Mouse (Mus musculus): ENCODE data around the gene Unc80. TPM values are rescaled to one million over a fixed set of nuclear protein-coding genes. Genes with fewer than 3 reads are reported as not detected.
A peak's percentile ranks its signal among the peaks of the same experiment; 100 is the strongest.

The Unc80 gene
- polyA plus RNA-seq, 1 experiment from 2014 or later, result 0.27 TPM

GRCm38 (mm10) chr1:66459394-66459793 lies 8.8 kb upstream of the Unc80 start:
- Histone ChIP-seq H3K9ac (ENCODE audit: low read depth, low read length) (no peak overlapping the region), H3K36me3 (ENCODE audit: control insufficient read depth, insufficient read depth, low read length) (no peaks in the 10 kb centered on the region), H3K9me3 (ENCODE audit: control insufficient read depth, low read length) (no peaks in the 10 kb centered on the region), H3K4me1 (ENCODE audit: control insufficient read depth, insufficient read depth, low read length) (no peaks in the 10 kb centered on the region), H3K27ac (ENCODE audit: low read length) (no peak overlapping the region), H3K4me3 (ENCODE audit: low read length) (no peak overlapping the region), H3K27me3 (replicated peaks; ENCODE audit: control insufficient read depth, insufficient read depth, low read length) (no peaks in the 10 kb centered on the region), H3K4me2 (ENCODE audit: low read depth, low read length) (no peak overlapping the region)
- 58% methylated on average over 3 of the region's 3 CpGs for WGBS
- no peak for ATAC-seq

- Histone ChIP-seq H3K4me1 (ENCODE audit: control insufficient read depth, insufficient read depth, low read length) (no peaks in the 10 kb centered on the region), H3K27ac (ENCODE audit: low read length) (no peak overlapping the region), H3K27me3 (replicated peaks; ENCODE audit: control insufficient read depth, insufficient read depth, low read length) (no peaks in the 10 kb centered on the region), H3K9me3 (ENCODE audit: control insufficient read depth, low read length) (no peaks in the 10 kb centered on the region), H3K4me2 (ENCODE audit: low read depth, low read length) (no peak overlapping the region), H3K9ac (ENCODE audit: low read depth, low read length) (no peak overlapping the region), H3K36me3 (ENCODE audit: control insufficient read depth, insufficient read depth, low read length) (no peaks in the 10 kb centered on the region), H3K4me3 (ENCODE audit: low read length) (no peak overlapping the region)
- ATAC-seq, result no peak
- 62% methylated on average over 4 of the region's 4 CpGs for WGBS
These were observed 7.3 kb upstream of the Unc80 start for GRCm38 (mm10) chr1:66460850-66461249.

GRCm38 (mm10) chr1:66468704-66469020 lies 495 bp downstream of the Unc80 start:
- ATAC-seq, result no peak
- Histone ChIP-seq H3K9me3 (ENCODE audit: control insufficient read depth, low read length) (no peaks in the 10 kb centered on the region), H3K9ac (ENCODE audit: low read depth, low read length) (no peak overlapping the region), H3K4me2 (ENCODE audit: low read depth, low read length) (peak overlapping the region; percentile 87), H3K27me3 (replicated peaks; ENCODE audit: control insufficient read depth, insufficient read depth, low read length) (peaks cover 8% of the 10 kb centered on the region), H3K36me3 (ENCODE audit: control insufficient read depth, insufficient read depth, low read length) (no peaks in the 10 kb centered on the region), H3K4me1 (ENCODE audit: control insufficient read depth, insufficient read depth, low read length) (peaks cover 8% of the 10 kb centered on the region; the same call in 1 of the 2 replicates), H3K4me3 (ENCODE audit: low read length) (peak overlapping the region; percentile 51), H3K27ac (ENCODE audit: low read length) (no peak overlapping the region)
- 12% methylated on average over 3 of the region's 3 CpGs for WGBS

GRCm38 (mm10) chr1:66482751-66483150 lies 14.6 kb downstream of the Unc80 start:
- no peaks in the 10 kb centered on the region for H3K27me3 ChIP-seq (replicated peaks; ENCODE audit: control insufficient read depth, insufficient read depth, low read length)
- no peaks in the 10 kb centered on the region for H3K9me3 ChIP-seq (ENCODE audit: control insufficient read depth, low read length)
- no peak overlapping the region for H3K27ac ChIP-seq (ENCODE audit: low read length)
- no peak overlapping the region for H3K4me3 ChIP-seq (ENCODE audit: low read length)
- no peaks in the 10 kb centered on the region for H3K4me1 ChIP-seq (ENCODE audit: control insufficient read depth, insufficient read depth, low read length)
- no peak for ATAC-seq
- H3K4me2 ChIP-seq (ENCODE audit: low read depth, low read length), result no peak overlapping the region
- no peaks in the 10 kb centered on the region for H3K36me3 ChIP-seq (ENCODE audit: control insufficient read depth, insufficient read depth, low read length)
- 79% methylated on average over 3 of the region's 3 CpGs for WGBS
- no peak overlapping the region for H3K9ac ChIP-seq (ENCODE audit: low read depth, low read length)

GRCm38 (mm10) chr1:66493064-66493463 lies 24.9 kb downstream of the Unc80 start:
- no peaks in the 10 kb centered on the region for H3K9me3 ChIP-seq (ENCODE audit: control insufficient read depth, low read length)
- H3K4me1 ChIP-seq (ENCODE audit: control insufficient read depth, insufficient read depth, low read length), result no peaks in the 10 kb centered on the region
- no peak overlapping the region for H3K4me3 ChIP-seq (ENCODE audit: low read length)
- no peaks in the 10 kb centered on the region for H3K27me3 ChIP-seq (replicated peaks; ENCODE audit: control insufficient read depth, insufficient read depth, low read length)
- no peak overlapping the region for H3K9ac ChIP-seq (ENCODE audit: low read depth, low read length)
- no peaks in the 10 kb centered on the region for H3K36me3 ChIP-seq (ENCODE audit: control insufficient read depth, insufficient read depth, low read length)
- ATAC-seq, result no peak
- WGBS, result 81% methylated on average over 6 of the region's 6 CpGs
- H3K4me2 ChIP-seq (ENCODE audit: low read depth, low read length), result no peak overlapping the region
- H3K27ac ChIP-seq (ENCODE audit: low read length), result no peak overlapping the region

GRCm38 (mm10) chr1:66495310-66496012 lies 27.3 kb downstream of the Unc80 start:
- WGBS, result 61% methylated on average over 3 of the region's 3 CpGs
- no peak overlapping the region for H3K4me2 ChIP-seq (ENCODE audit: low read depth, low read length)
- H3K27me3 ChIP-seq (replicated peaks; ENCODE audit: control insufficient read depth, insufficient read depth, low read length), result no peaks in the 10 kb centered on the region
- H3K4me1 ChIP-seq (ENCODE audit: control insufficient read depth, insufficient read depth, low read length), result no peaks in the 10 kb centered on the region
- H3K9me3 ChIP-seq (ENCODE audit: control insufficient read depth, low read length), result no peaks in the 10 kb centered on the region
- no peak overlapping the region for H3K9ac ChIP-seq (ENCODE audit: low read depth, low read length)
- no peak overlapping the region for H3K27ac ChIP-seq (ENCODE audit: low read length)
- no peak for ATAC-seq
- H3K36me3 ChIP-seq (ENCODE audit: control insufficient read depth, insufficient read depth, low read length), result no peaks in the 10 kb centered on the region
- H3K4me3 ChIP-seq (ENCODE audit: low read length), result no peak overlapping the region

- WGBS, result 72% methylated on average over 3 of the region's 3 CpGs
- ATAC-seq, result no peak
These were observed 82.6 kb downstream of the Unc80 start for GRCm38 (mm10) chr1:66550812-66551211.

GRCm38 (mm10) chr1:66552396-66552966 lies 84.3 kb downstream of the Unc80 start:
- 65% methylated on average over 5 of the region's 5 CpGs for WGBS
- no peaks in the 10 kb centered on the region for H3K36me3 ChIP-seq (ENCODE audit: control insufficient read depth, insufficient read depth, low read length)
- no peak overlapping the region for H3K4me2 ChIP-seq (ENCODE audit: low read depth, low read length)
- no peaks in the 10 kb centered on the region for H3K4me1 ChIP-seq (ENCODE audit: control insufficient read depth, insufficient read depth, low read length)
- H3K9ac ChIP-seq (ENCODE audit: low read depth, low read length), result no peak overlapping the region
- no peaks in the 10 kb centered on the region for H3K9me3 ChIP-seq (ENCODE audit: control insufficient read depth, low read length)
- no peak for ATAC-seq
- no peak overlapping the region for H3K4me3 ChIP-seq (ENCODE audit: low read length)
- no peak overlapping the region for H3K27ac ChIP-seq (ENCODE audit: low read length)
- no peaks in the 10 kb centered on the region for H3K27me3 ChIP-seq (replicated peaks; ENCODE audit: control insufficient read depth, insufficient read depth, low read length)

More at GRCm38 (mm10) chr1:66550812-66551211, 82.6 kb downstream of the Unc80 start:
- Histone ChIP-seq H3K4me2 (ENCODE audit: low read depth, low read length) (no peak overlapping the region), H3K4me3 (ENCODE audit: low read length) (no peak overlapping the region), H3K9me3 (ENCODE audit: control insufficient read depth, low read length) (no peaks in the 10 kb centered on the region), H3K36me3 (ENCODE audit: control insufficient read depth, insufficient read depth, low read length) (no peaks in the 10 kb centered on the region), H3K9ac (ENCODE audit: low read depth, low read length) (no peak overlapping the region), H3K27me3 (replicated peaks; ENCODE audit: control insufficient read depth, insufficient read depth, low read length) (no peaks in the 10 kb centered on the region), H3K4me1 (ENCODE audit: control insufficient read depth, insufficient read depth, low read length) (no peaks in the 10 kb centered on the region), H3K27ac (ENCODE audit: low read length) (no peak overlapping the region)

GRCm38 (mm10) chr1:66561636-66562270 lies 93.6 kb downstream of the Unc80 start:
- Histone ChIP-seq H3K4me1 (ENCODE audit: control insufficient read depth, insufficient read depth, low read length) (no peaks in the 10 kb centered on the region), H3K4me3 (ENCODE audit: low read length) (no peak overlapping the region), H3K27me3 (replicated peaks; ENCODE audit: control insufficient read depth, insufficient read depth, low read length) (no peaks in the 10 kb centered on the region), H3K27ac (ENCODE audit: low read length) (no peak overlapping the region), H3K4me2 (ENCODE audit: low read depth, low read length) (no peak overlapping the region), H3K9me3 (ENCODE audit: control insufficient read depth, low read length) (no peaks in the 10 kb centered on the region), H3K36me3 (ENCODE audit: control insufficient read depth, insufficient read depth, low read length) (no peaks in the 10 kb centered on the region), H3K9ac (ENCODE audit: low read depth, low read length) (no peak overlapping the region)
- ATAC-seq, result no peak
- 85% methylated on average over 1 of the region's 1 CpGs for WGBS
